Mouse (Mus musculus) neural tube, embryonic 15.5 days (tissue): Measurements from ENCODE around the gene Timm13. TPM values are rescaled to one million over a fixed set of nuclear protein-coding genes. Genes with fewer than 3 reads are reported as not detected.

Experiments
- ATAC-seq: fragments of 200-750 bp; cut with Nextera tagmentation; 2 replicates; pipeline ENCODE4 v1.8.0; 2017; ENCODE audit warnings: mild to moderate bottlenecking, moderate TSS enrichment, moderate library complexity; ENCODE audit not compliant: low FRiP score
- H3K27ac ChIP-seq: fragments of 300-500 bp; sonication (generic); replicated peaks from 2 replicates; pipeline ENCODE4 v1.5.1; 2015; ENCODE audit warnings: mild to moderate bottlenecking, inconsistent platforms
- H3K27me3 ChIP-seq: fragments of 300-500 bp; sonication (generic); replicated peaks from 2 replicates; pipeline ENCODE4 v1.6.1; 2015; ENCODE audit warnings: inconsistent platforms
- H3K36me3 ChIP-seq: fragments of 300-500 bp; sonication (generic); 2 replicates; pipeline ENCODE4 v1.6.1; 2015; ENCODE audit warnings: inconsistent platforms
- H3K4me1 ChIP-seq: fragments of 300-500 bp; sonication (generic); 2 replicates; pipeline ENCODE4 v1.6.1; 2015; ENCODE audit warnings: inconsistent platforms
- H3K4me2 ChIP-seq: fragments of 300-500 bp; sonication (generic); 2 replicates; pipeline ENCODE4 v1.6.1; 2015; ENCODE audit warnings: inconsistent platforms, mild to moderate bottlenecking, moderate library complexity
- H3K4me3 ChIP-seq: fragments of 300-500 bp; sonication (generic); replicated peaks from 2 replicates; pipeline ENCODE4 v1.5.1; 2015; ENCODE audit warnings: mild to moderate bottlenecking, inconsistent platforms
- H3K9ac ChIP-seq: fragments of 300-500 bp; sonication (generic); replicated peaks from 2 replicates; pipeline ENCODE4 v1.6.1; 2015; ENCODE audit warnings: mild to moderate bottlenecking, inconsistent platforms
- H3K9me3 ChIP-seq: fragments of 300-500 bp; sonication (generic); replicated peaks from 2 replicates; pipeline ENCODE4 v1.6.1; 2016; ENCODE audit warnings: inconsistent platforms
- WGBS: fragments of 180-500 bp; shearing (Covaris S2); methylation state at CpG from one replicate; pipeline ENCODE4 v1.1.7; 2015; ENCODE audit warnings: mixed read lengths; 5-methylcytosine and 5-hydroxymethylcytosine counted together
- polyA plus RNA-seq: library from polyadenylated mRNA; unstranded; fragments of >200 nt; fragmentation: Nextera tagmentation; extraction: Ambion mirVana; gene quantifications from 2 replicates; pipeline ENCODE4 v1.2.1, GENCODE M21; 2015

Timm13 gene
- polyA plus RNA-seq, 1 experiment from 2014 or later = 359 TPM

DNA sequence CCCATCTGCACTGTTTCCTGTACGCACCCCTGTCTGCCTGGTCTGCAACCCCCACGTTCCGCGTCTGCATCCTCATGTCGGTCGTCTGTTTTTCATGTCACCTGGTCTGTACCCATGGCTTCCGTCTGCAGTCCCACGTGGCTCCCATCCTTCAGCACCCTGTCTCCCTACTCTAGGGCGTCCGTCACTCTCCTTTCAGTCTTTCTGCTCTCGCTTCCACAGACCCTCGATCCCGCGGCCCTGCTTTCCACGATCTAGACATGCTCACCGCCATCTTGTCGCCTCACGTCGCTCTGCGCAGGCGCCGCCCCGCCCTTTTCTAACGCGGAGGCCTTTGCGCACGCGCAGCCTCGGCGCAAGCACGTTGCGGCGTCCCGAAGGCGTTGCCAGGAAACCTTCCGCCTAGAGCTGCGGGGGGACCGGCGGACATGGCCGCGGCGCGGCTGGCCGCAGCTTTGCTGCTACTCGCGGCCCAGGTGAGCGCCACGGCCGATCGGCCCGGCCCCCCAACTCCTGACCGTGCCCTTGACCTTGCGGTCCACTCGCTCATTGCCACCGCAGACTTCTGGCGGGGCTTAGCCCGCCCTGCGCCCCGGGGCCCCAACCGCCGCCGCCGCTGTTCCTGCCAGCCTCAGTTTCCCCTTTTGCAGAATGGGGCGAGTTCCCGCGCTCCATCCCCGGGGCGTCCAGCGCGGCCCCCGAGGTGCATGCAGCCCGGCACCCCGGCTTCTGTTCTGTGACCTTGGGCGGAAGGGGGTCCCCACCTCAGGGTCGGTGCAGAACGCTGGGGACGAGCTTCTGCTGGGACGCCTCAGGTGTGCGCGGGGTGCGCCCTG lies 45.6 kb downstream of the Timm13 start, which contains the start of the genes Lsm7 and Sppl2b:
Gene Lsm7, minus strand, starts transcription at position 297 of the 836 bp plus-strand sequence.
Gene Sppl2b, plus strand, starts transcription at position 363 of the 836 bp plus-strand sequence.
- ATAC-seq = peak; percentile 88
- H3K36me3 ChIP-seq = peaks cover 22% of the 10 kb centered on the region
- peak within 1 kb of the TSS; percentile 82 for H3K4me3 ChIP-seq
- peak within 1 kb of the TSS; percentile 96 for H3K4me2 ChIP-seq
- H3K9ac ChIP-seq = peak within 1 kb of the TSS; percentile 87
- no peaks in the 10 kb centered on the region for H3K27me3 ChIP-seq
- peaks cover 49% of the 10 kb centered on the region for H3K4me1 ChIP-seq
- under 1% methylated on average over 77 of the region's 81 CpGs for WGBS
- peak within 1 kb of the TSS; percentile 84 for H3K27ac ChIP-seq
- no peaks in the 10 kb centered on the region for H3K9me3 ChIP-seq

Other genes starting within 250 kb of the Timm13 start
- gene Btbd2, start 243.9 kb downstream of the Timm13 start, polyA plus RNA-seq = 91.9 and 92.1 TPM in 2 replicates
- gene Mknk2, start 222.9 kb downstream of the Timm13 start, polyA plus RNA-seq = 56.2 and 70.3 TPM in 2 replicates
- gene Mob3a, start 199.0 kb downstream of the Timm13 start, polyA plus RNA-seq = 53.0 and 58.8 TPM in 2 replicates
- gene Izumo4, start 198.8 kb downstream of the Timm13 start, polyA plus RNA-seq = 43.3 and 46.8 TPM in 2 replicates
- 108 and 115 TPM in 2 replicates for gene Ap3d1, start 158.7 kb downstream of the Timm13 start, polyA plus RNA-seq
- 19.3 and 20.3 TPM in 2 replicates for gene Dot1l, start 145.8 kb downstream of the Timm13 start, polyA plus RNA-seq
- gene Sf3a2, start 102.8 kb downstream of the Timm13 start, polyA plus RNA-seq = 53.3 and 59.8 TPM in 2 replicates
- 135 and 146 TPM in 2 replicates for gene Plekhj1, start 102.3 kb downstream of the Timm13 start, polyA plus RNA-seq
- gene Amh, start 95.7 kb downstream of the Timm13 start, polyA plus RNA-seq = not detected in 2 replicates
- 1.2 and 2.5 TPM in 2 replicates for gene Jsrp1, start 87.5 kb downstream of the Timm13 start, polyA plus RNA-seq
- 1,221 and 1,325 TPM in 2 replicates for gene Oaz1, start 74.3 kb downstream of the Timm13 start, polyA plus RNA-seq
- gene Lingo3, start 56.9 kb downstream of the Timm13 start, polyA plus RNA-seq = 14.6 and 18.6 TPM in 2 replicates
- 226 and 240 TPM in 2 replicates for gene Lsm7, start 45.8 kb downstream of the Timm13 start, polyA plus RNA-seq
- gene Sppl2b, start 45.7 kb downstream of the Timm13 start, polyA plus RNA-seq = 78.6 and 84.1 TPM in 2 replicates
- gene Tmprss9, start 29.1 kb downstream of the Timm13 start, polyA plus RNA-seq = 0.09 and 0.35 TPM in 2 replicates
- 39.0 and 39.9 TPM in 2 replicates for gene Lmnb2, start 17.3 kb upstream of the Timm13 start, polyA plus RNA-seq
- gene Gadd45b, start 29.1 kb upstream of the Timm13 start, polyA plus RNA-seq = 9.0 and 11.1 TPM in 2 replicates
- gene Gng7, start 114.0 kb upstream of the Timm13 start, polyA plus RNA-seq = 22.8 and 24.9 TPM in 2 replicates
- 55.3 and 69.4 TPM in 2 replicates for gene Diras1, start 124.7 kb upstream of the Timm13 start, polyA plus RNA-seq
- 43.9 and 47.7 TPM in 2 replicates for gene Slc39a3, start 136.5 kb upstream of the Timm13 start, polyA plus RNA-seq
- gene Sgta, start 159.2 kb upstream of the Timm13 start, polyA plus RNA-seq = 290 and 298 TPM in 2 replicates
- gene Thop1, start 169.1 kb upstream of the Timm13 start, polyA plus RNA-seq = 44.3 and 52.9 TPM in 2 replicates
- 0.38 and 0.56 TPM in 2 replicates for gene Creb3l3, start 197.9 kb upstream of the Timm13 start, polyA plus RNA-seq
- gene Map2k2, start 204.9 kb upstream of the Timm13 start, polyA plus RNA-seq = 227 and 241 TPM in 2 replicates
- gene Zbtb7a, start 234.3 kb upstream of the Timm13 start, polyA plus RNA-seq = 14.8 and 21.0 TPM in 2 replicates